Mouse (Mus musculus): ENCODE results near the gene Cox8a. TPM values are rescaled to one million over a fixed set of nuclear protein-coding genes. Genes with fewer than 3 reads are reported as not detected.

Gene Cox8a
- polyA plus RNA-seq, 1 experiment from 2014 or later: 936 TPM

GRCm38 (mm10) chr19:7218753-7219152, 1.3 kb upstream of the Cox8a start:
- Histone ChIP-seq H3K9ac (0 out of 2 replicates have a peak overlapping the region, but pooled peaks have one; percentile 93), H3K27me3 (replicated peaks) (no peaks in the 10 kb centered on the region), H3K27ac (no peak overlapping the region), H3K4me3 (no peak overlapping the region), H3K36me3 (peaks cover 27% of the 10 kb centered on the region), H3K9me3 (replicated peaks) (no peaks in the 10 kb centered on the region), H3K4me2 (peak overlapping the region; percentile 83), H3K4me1 (peaks cover 40% of the 10 kb centered on the region)
- ATAC-seq: no peak
- WGBS (ENCODE audit: insufficient replicate concordance): 82% methylated on average over 5 of the region's 5 CpGs

GRCm38 (mm10) chr19:7217926-7218267, 481 bp upstream of the Cox8a start:
- Histone ChIP-seq H3K4me3 (peak overlapping the region; percentile 98), H3K27ac (peak overlapping the region; percentile 60; the same call in 1 of the 2 replicates), H3K36me3 (peaks cover 35% of the 10 kb centered on the region), H3K9ac (peak overlapping the region; percentile 93), H3K27me3 (replicated peaks) (no peaks in the 10 kb centered on the region), H3K4me1 (peaks cover 48% of the 10 kb centered on the region), H3K9me3 (replicated peaks) (no peaks in the 10 kb centered on the region), H3K4me2 (peak overlapping the region; percentile 83)
- 7% methylated on average over 6 of the region's 6 CpGs for WGBS (ENCODE audit: insufficient replicate concordance)
- peak; percentile 31 for ATAC-seq

- H3K9me3 ChIP-seq (replicated peaks): no peaks in the 10 kb centered on the region
- 75% methylated on average over 5 of the region's 5 CpGs for WGBS (ENCODE audit: insufficient replicate concordance)
- H3K4me1 ChIP-seq: peaks cover 51% of the 10 kb centered on the region
- no peak overlapping the region for H3K4me3 ChIP-seq
- H3K27ac ChIP-seq: no peak overlapping the region
- peak overlapping the region; percentile 83; the same call in 1 of the 2 replicates for H3K4me2 ChIP-seq
- H3K9ac ChIP-seq: peak overlapping the region; percentile 7; the same call in 1 of the 2 replicates
- no peaks in the 10 kb centered on the region for H3K27me3 ChIP-seq (replicated peaks)
- no peak for ATAC-seq
- peaks cover 59% of the 10 kb centered on the region for H3K36me3 ChIP-seq
Observed at GRCm38 (mm10) chr19:7214484-7214883, 2.9 kb downstream of the Cox8a start.

GRCm38 (mm10) chr19:7213010-7213409, 4.4 kb downstream of the Cox8a start:
- Histone ChIP-seq H3K4me1 (peaks cover 42% of the 10 kb centered on the region), H3K36me3 (peaks cover 61% of the 10 kb centered on the region), H3K27ac (no peak overlapping the region), H3K27me3 (replicated peaks) (no peaks in the 10 kb centered on the region), H3K4me3 (no peak overlapping the region), H3K9me3 (replicated peaks) (no peaks in the 10 kb centered on the region), H3K9ac (no peak overlapping the region), H3K4me2 (no peak overlapping the region)
- no peak for ATAC-seq
- 85% methylated on average over 3 of the region's 3 CpGs for WGBS (ENCODE audit: insufficient replicate concordance)

GRCm38 (mm10) chr19:7212216-7212615, 5.2 kb downstream of the Cox8a start:
- Histone ChIP-seq H3K9ac (no peak overlapping the region), H3K9me3 (replicated peaks) (no peaks in the 10 kb centered on the region), H3K36me3 (peaks cover 61% of the 10 kb centered on the region), H3K27ac (no peak overlapping the region), H3K4me1 (peaks cover 47% of the 10 kb centered on the region), H3K27me3 (replicated peaks) (no peaks in the 10 kb centered on the region), H3K4me3 (no peak overlapping the region), H3K4me2 (no peak overlapping the region)
- ATAC-seq: no peak
- WGBS (ENCODE audit: insufficient replicate concordance): 70% methylated on average over 1 of the region's 1 CpGs

- H3K27ac ChIP-seq: no peak overlapping the region
- no peaks in the 10 kb centered on the region for H3K9me3 ChIP-seq (replicated peaks)
- peaks cover 47% of the 10 kb centered on the region for H3K36me3 ChIP-seq
- no peak overlapping the region for H3K9ac ChIP-seq
- WGBS (ENCODE audit: insufficient replicate concordance): 78% methylated on average over 7 of the region's 7 CpGs
- H3K27me3 ChIP-seq (replicated peaks): no peaks in the 10 kb centered on the region
- H3K4me2 ChIP-seq: no peak overlapping the region
- no peak overlapping the region for H3K4me3 ChIP-seq
- ATAC-seq: no peak
- H3K4me1 ChIP-seq: peaks cover 44% of the 10 kb centered on the region
Observed at GRCm38 (mm10) chr19:7209907-7210646, 7.3 kb downstream of the Cox8a start.

- Histone ChIP-seq H3K4me3 (peak within 1 kb of the TSS; percentile 89), H3K27me3 (replicated peaks) (no peaks in the 10 kb centered on the region)
Observed at GRCm38 (mm10) chr19:7205753-7206736, 11.4 kb downstream of the Cox8a start, which contains the start of gene Otub1. Gene Otub1 (minus strand): TSS chr19:7206316.

GRCm38 (mm10) chr19:7205326-7205725, 12.1 kb downstream of the Cox8a start:
- Histone ChIP-seq H3K36me3 (peaks cover 47% of the 10 kb centered on the region), H3K4me3 (peak overlapping the region; percentile 89), H3K27ac (peak overlapping the region; percentile 99), H3K9ac (peak overlapping the region; percentile 82), H3K4me1 (peaks cover 42% of the 10 kb centered on the region), H3K9me3 (replicated peaks) (no peaks in the 10 kb centered on the region), H3K27me3 (replicated peaks) (no peaks in the 10 kb centered on the region), H3K4me2 (peak overlapping the region; percentile 90)
- no peak for ATAC-seq
- WGBS (ENCODE audit: insufficient replicate concordance): 33% methylated on average over 7 of the region's 7 CpGs

More at GRCm38 (mm10) chr19:7205753-7206736, 11.4 kb downstream of the Cox8a start, which contains the start of gene Otub1:
- WGBS (ENCODE audit: insufficient replicate concordance): under 1% methylated on average over 73 of the region's 79 CpGs
- Histone ChIP-seq H3K9me3 (replicated peaks) (no peaks in the 10 kb centered on the region), H3K36me3 (peaks cover 43% of the 10 kb centered on the region), H3K4me2 (peak within 1 kb of the TSS; percentile 90), H3K9ac (peak within 1 kb of the TSS; percentile 82), H3K27ac (peak within 1 kb of the TSS; percentile 99), H3K4me1 (peaks cover 42% of the 10 kb centered on the region)
- peak; percentile 97 for ATAC-seq

- ATAC-seq: no peak
- 66% methylated on average over 2 of the region's 2 CpGs for WGBS (ENCODE audit: insufficient replicate concordance)
- Histone ChIP-seq H3K27me3 (replicated peaks) (no peaks in the 10 kb centered on the region), H3K36me3 (peaks cover 51% of the 10 kb centered on the region), H3K4me2 (peak overlapping the region; percentile 90), H3K9ac (peak overlapping the region; percentile 82), H3K9me3 (replicated peaks) (no peaks in the 10 kb centered on the region), H3K4me3 (peak overlapping the region; percentile 89), H3K4me1 (peaks cover 42% of the 10 kb centered on the region), H3K27ac (peak overlapping the region; percentile 99; the same call in 1 of the 2 replicates)
Observed at GRCm38 (mm10) chr19:7204898-7205297, 12.5 kb downstream of the Cox8a start.

- no peak overlapping the region for H3K9ac ChIP-seq
- H3K9me3 ChIP-seq (replicated peaks): no peaks in the 10 kb centered on the region
- WGBS (ENCODE audit: insufficient replicate concordance): 46% methylated on average over 1 of the region's 1 CpGs
- ATAC-seq: no peak
- H3K4me2 ChIP-seq: no peak overlapping the region
- peaks cover 37% of the 10 kb centered on the region for H3K4me1 ChIP-seq
- H3K36me3 ChIP-seq: peaks cover 79% of the 10 kb centered on the region
- H3K27ac ChIP-seq: no peak overlapping the region
- no peaks in the 10 kb centered on the region for H3K27me3 ChIP-seq (replicated peaks)
- no peak overlapping the region for H3K4me3 ChIP-seq
Observed at GRCm38 (mm10) chr19:7200427-7200826, 17.0 kb downstream of the Cox8a start.

GRCm38 (mm10) chr19:7199089-7199488, 18.3 kb downstream of the Cox8a start:
- H3K36me3 ChIP-seq: peaks cover 73% of the 10 kb centered on the region
- no peak overlapping the region for H3K4me2 ChIP-seq
- no peak overlapping the region for H3K9ac ChIP-seq
- no peak overlapping the region for H3K4me3 ChIP-seq
- H3K9me3 ChIP-seq (replicated peaks): no peaks in the 10 kb centered on the region
- H3K4me1 ChIP-seq: peaks cover 24% of the 10 kb centered on the region
- WGBS (ENCODE audit: insufficient replicate concordance): 91% methylated on average over 13 of the region's 13 CpGs
- no peak for ATAC-seq
- no peak overlapping the region for H3K27ac ChIP-seq
- no peaks in the 10 kb centered on the region for H3K27me3 ChIP-seq (replicated peaks)
